Mouse (Mus musculus) small intestine, adult 2 months (tissue): Measurements from ENCODE around the gene Mmachc. TPM values are rescaled to one million over a fixed set of nuclear protein-coding genes. Genes with fewer than 3 reads are reported as not detected.
A peak's percentile ranks its signal among the peaks of the same experiment; 100 is the strongest.

Source experiments
- H3K27ac ChIP-seq: fragments of 200-500 bp; 2 replicates; pipeline ENCODE4 v1.5.1; 2012; ENCODE audit warnings: low read depth, low read length, control low read depth, inconsistent platforms; ENCODE audit not compliant: insufficient read depth
- H3K27me3 ChIP-seq: fragments of 200-500 bp; 2 replicates; pipeline ENCODE4 v1.6.1; 2012; ENCODE audit warnings: mild to moderate bottlenecking, moderate library complexity, low read length, inconsistent platforms; ENCODE audit not compliant: control insufficient read depth, insufficient read depth
- H3K36me3 ChIP-seq: fragments of 200-500 bp; 2 replicates; pipeline ENCODE4 v1.6.1; 2012; ENCODE audit warnings: mild to moderate bottlenecking, low read length, control low read depth, inconsistent platforms; ENCODE audit not compliant: control insufficient read depth, insufficient read depth
- H3K4me1 ChIP-seq: fragments of 200-500 bp; 2 replicates; pipeline ENCODE4 v1.6.1; 2012; ENCODE audit warnings: low read length, inconsistent platforms, mixed read lengths; ENCODE audit not compliant: control insufficient read depth, insufficient read depth, insufficient read length
- H3K4me3 ChIP-seq: fragments of 200-500 bp; 2 replicates; pipeline ENCODE4 v1.5.1; 2012; ENCODE audit warnings: low read depth, mild to moderate bottlenecking, control low read depth, inconsistent platforms, low read length, moderate library complexity
- CTCF ChIP-seq: fragments of 200-500 bp; IDR thresholded peaks from 2 replicates; pipeline ENCODE4 v1.5.1; 2012; ENCODE audit warnings: low read depth, mild to moderate bottlenecking, control low read depth, inconsistent platforms, low read length, moderate library complexity, mixed read lengths; ENCODE audit not compliant: insufficient replicate concordance, insufficient read length; ENCODE audit errors: extremely low read depth
- POLR2A ChIP-seq: fragments of 200-500 bp; IDR thresholded peaks from 2 replicates; pipeline ENCODE4 v1.6.1; 2012; ENCODE audit warnings: low read depth, mild to moderate bottlenecking, control low read depth, inconsistent platforms, low read length, moderate library complexity
- WGBS: fragments of 180-500 bp; shearing (Covaris S2); methylation state at CpG from one replicate; pipeline ENCODE4 v1.1.7; 2018; 5-methylcytosine and 5-hydroxymethylcytosine counted together
- polyA plus RNA-seq: library from polyadenylated mRNA; depleted of rRNA; stranded (reverse); fragments of >200 nt; gene quantifications from 2 replicates; pipeline ENCODE4 v1.2.3, GENCODE M21; 2012; rRNA removed

Mmachc gene
- 2.0 and 2.1 TPM in 2 replicates for polyA plus RNA-seq

DNA sequence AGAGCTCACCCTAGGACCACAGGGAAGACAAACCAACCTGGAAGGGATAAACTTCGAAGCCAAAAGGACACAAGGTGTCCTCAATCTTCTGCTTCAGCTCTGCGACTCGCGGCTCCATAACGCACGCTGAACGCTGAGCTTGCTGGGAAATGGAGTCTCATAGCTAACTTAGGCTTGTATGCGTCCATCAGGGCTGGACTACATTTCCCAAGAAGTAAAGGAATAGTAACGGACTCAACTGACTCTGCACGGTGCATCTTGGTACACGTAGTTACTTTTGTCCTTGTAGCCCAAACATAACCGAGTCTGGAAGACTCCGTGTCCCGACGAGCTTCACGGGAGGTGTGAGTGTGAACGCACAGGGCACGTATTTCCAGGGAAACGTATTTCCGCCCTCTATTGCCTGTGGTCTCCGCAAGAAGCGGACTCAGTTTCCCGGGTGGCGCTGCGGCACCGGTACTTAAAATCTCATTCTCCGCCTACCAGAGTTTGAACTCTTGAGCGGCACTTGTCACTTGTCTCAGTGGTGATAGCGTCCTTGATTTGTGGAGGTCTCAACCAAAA is at the start of gene Mmachc, which contains the start of gene Ccdc163:
Gene Mmachc (minus strand): TSS at position 206 of the 564 bp plus-strand sequence.
Gene Ccdc163 (plus strand): TSS at position 309 of the 564 bp plus-strand sequence.
- H3K4me3 ChIP-seq: peak within 1 kb of the TSS; percentile 70
- H3K27ac ChIP-seq: no peak within 1 kb of the TSS
- WGBS: 1% methylated on average over 29 of the region's 29 CpGs

GRCm38 (mm10) chr4:116749750-116750149 is 41.5 kb upstream of the Mmachc start:
- H3K4me1 ChIP-seq: peaks cover 3% of the 10 kb centered on the region; the same call in 1 of the 2 replicates
- no peaks in the 10 kb centered on the region for H3K27me3 ChIP-seq
- no peak overlapping the region for H3K4me3 ChIP-seq
- peaks cover 11% of the 10 kb centered on the region for H3K36me3 ChIP-seq
- TF ChIP-seq POLR2A (no peak), CTCF (no peak)
- peak overlapping the region; percentile 44; the same call in 1 of the 2 replicates for H3K27ac ChIP-seq
- WGBS: 69% methylated on average over 2 of the region's 2 CpGs

More for the DNA sequence above, at the start of gene Mmachc, which contains the start of gene Ccdc163:
- no peaks in the 10 kb centered on the region for H3K27me3 ChIP-seq
- H3K36me3 ChIP-seq: peaks cover 3% of the 10 kb centered on the region; the same call in 1 of the 2 replicates
- TF ChIP-seq CTCF: no peak
- TF ChIP-seq POLR2A: no peak; the same call in 1 of the 2 replicates
- no peaks in the 10 kb centered on the region; the same call in 1 of the 2 replicates for H3K4me1 ChIP-seq

DNA sequence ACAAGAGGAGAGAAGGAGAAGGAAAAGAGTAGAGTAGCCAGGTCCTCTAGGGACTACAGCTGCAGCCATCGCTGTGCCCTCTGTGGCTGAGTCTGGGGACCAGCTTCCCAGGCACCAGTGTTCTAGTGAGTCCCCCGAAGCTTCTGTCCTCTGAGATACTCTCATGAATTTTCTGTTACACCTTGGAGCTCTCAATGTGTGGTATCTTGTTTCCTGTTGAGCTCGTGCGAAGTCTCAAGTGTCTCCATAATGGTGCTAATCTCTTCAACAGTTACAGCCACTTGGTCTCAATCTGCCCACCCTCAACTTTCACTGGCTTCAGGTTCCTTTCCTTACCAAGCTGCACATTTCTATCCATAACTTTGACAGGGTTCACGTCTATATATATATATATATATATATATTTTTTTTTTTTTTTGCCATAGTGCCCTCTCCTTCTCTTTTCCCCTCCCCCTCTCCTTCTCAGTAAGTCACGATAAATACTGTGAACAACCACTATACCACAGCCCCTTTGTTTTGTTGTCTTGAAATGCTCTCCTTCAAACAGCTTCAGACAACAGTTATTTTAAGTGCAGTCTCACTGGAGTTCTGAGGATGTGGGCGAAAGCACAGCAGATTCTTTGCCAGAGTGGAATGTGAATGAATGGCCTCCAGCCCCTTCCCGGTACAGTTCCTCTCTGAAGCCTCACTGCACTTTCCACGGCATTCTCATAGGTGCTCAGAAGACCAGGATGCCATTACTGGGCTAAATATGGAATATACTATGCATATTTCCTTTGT is 31.0 kb upstream of the Mmachc start:
- Histone ChIP-seq H3K4me3 (no peak overlapping the region), H3K4me1 (peaks cover 2% of the 10 kb centered on the region; the same call in 1 of the 2 replicates), H3K27me3 (no peaks in the 10 kb centered on the region), H3K27ac (no peak overlapping the region), H3K36me3 (peaks cover 2% of the 10 kb centered on the region)
- 79% methylated on average over 9 of the region's 9 CpGs for WGBS
- TF ChIP-seq POLR2A: no peak

GRCm38 (mm10) chr4:116734996-116735395 is 26.8 kb upstream of the Mmachc start:
- Histone ChIP-seq H3K4me3 (no peak overlapping the region), H3K4me1 (peaks cover 16% of the 10 kb centered on the region; the same call in 1 of the 2 replicates), H3K36me3 (0 out of 2 replicates have a peak, but pooled peaks cover 2% of the 10 kb centered on the region), H3K27me3 (no peaks in the 10 kb centered on the region), H3K27ac (no peak overlapping the region)
- no peak for TF ChIP-seq CTCF
- no peak for TF ChIP-seq POLR2A
- WGBS: 70% methylated on average over 2 of the region's 2 CpGs

DNA sequence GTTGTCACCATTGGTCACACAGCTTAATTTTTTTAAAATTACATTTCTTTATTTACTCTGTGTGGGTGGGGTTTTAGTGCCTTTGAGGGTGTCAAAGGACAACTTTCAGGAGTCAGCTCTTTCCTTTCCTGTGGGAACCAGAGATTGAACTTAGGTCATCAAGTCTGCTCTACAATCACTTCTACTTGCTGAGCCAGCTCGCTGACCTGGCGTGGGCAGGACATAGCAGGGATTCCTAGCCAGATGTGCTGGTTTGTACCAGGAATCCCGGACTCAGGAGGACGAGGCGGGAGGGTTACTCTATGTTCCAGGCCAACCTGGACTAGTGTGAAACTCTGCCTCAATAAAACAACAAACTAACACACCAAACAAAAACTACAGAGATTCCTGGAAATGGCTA is 24.1 kb upstream of the Mmachc start:
- Histone ChIP-seq H3K4me1 (peaks cover 20% of the 10 kb centered on the region), H3K27me3 (no peaks in the 10 kb centered on the region), H3K36me3 (0 out of 2 replicates have a peak, but pooled peaks cover 2% of the 10 kb centered on the region), H3K27ac (peak overlapping the region; percentile 55), H3K4me3 (no peak overlapping the region)
- WGBS: 43% methylated on average over 5 of the region's 5 CpGs
- no peak for TF ChIP-seq POLR2A
- no peak for TF ChIP-seq CTCF

DNA sequence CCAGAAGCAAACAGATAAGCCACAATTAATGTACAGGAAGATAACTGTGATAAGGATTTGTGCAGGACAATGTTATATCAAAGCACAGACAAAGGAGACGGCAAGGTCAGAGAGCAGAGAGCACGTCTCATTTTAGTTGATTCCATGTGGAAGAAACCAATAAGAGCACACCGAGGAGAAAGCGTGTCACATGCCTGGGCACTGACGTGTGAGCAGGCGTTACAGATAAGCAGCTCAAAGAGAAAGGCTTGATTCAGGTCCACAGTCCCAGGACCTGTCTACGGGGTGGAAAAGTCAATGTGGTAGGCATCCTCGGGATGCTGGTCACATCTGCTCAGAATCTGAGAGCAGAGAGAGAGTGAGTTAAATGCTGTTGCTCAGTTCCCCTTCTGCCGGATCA is 22.9 kb upstream of the Mmachc start:
- Histone ChIP-seq H3K27me3 (no peaks in the 10 kb centered on the region), H3K27ac (peak overlapping the region; percentile 81), H3K36me3 (0 out of 2 replicates have a peak, but pooled peaks cover 2% of the 10 kb centered on the region), H3K4me3 (peak overlapping the region; percentile 32; the same call in 1 of the 2 replicates), H3K4me1 (peaks cover 23% of the 10 kb centered on the region)
- WGBS: 36% methylated on average over 9 of the region's 9 CpGs
- no peak; the same call in 1 of the 2 replicates for TF ChIP-seq CTCF
- peak; percentile 28; the same call in 1 of the 2 replicates for TF ChIP-seq POLR2A

GRCm38 (mm10) chr4:116729532-116729931 is 21.3 kb upstream of the Mmachc start:
- no peaks in the 10 kb centered on the region for H3K27me3 ChIP-seq
- 50% methylated on average over 3 of the region's 3 CpGs for WGBS
- no peak overlapping the region for H3K4me3 ChIP-seq
- peaks cover 29% of the 10 kb centered on the region for H3K4me1 ChIP-seq
- H3K36me3 ChIP-seq: peaks cover 1% of the 10 kb centered on the region; the same call in 1 of the 2 replicates
- peak overlapping the region; percentile 93 for H3K27ac ChIP-seq
- TF ChIP-seq CTCF: no peak
- no peak for TF ChIP-seq POLR2A
